Mouse (Mus musculus) heart, adult 8-10 months (tissue): ENCODE results near the gene Ercc1. TPM values are rescaled to one million over a fixed set of nuclear protein-coding genes. Genes with fewer than 3 reads are reported as not detected.

Source experiments
- microRNA-seq: library from miRNA; unstranded; fragments of <30 nt; microRNA quantifications from one replicate; pipeline ENCODE4 v1.2.0, GENCODE M21; 2022
- total RNA-seq, 4 experiments: library from RNA; stranded (reverse); gene quantifications; 2 replicates each; pipeline ENCODE4 v1.2.4; 2022

Ercc1 gene
- total RNA-seq, 4 experiments from 2014 or later = 39.8 to 46.9 (median 44.4) TPM

Small RNAs within 50 kb of the gene (microRNA-seq; reads per million reads assigned to microRNA genes)
- not detected for gene Mir343

Other genes starting within 250 kb of the Ercc1 start
- gene Gm4969, start 226.4 kb upstream of the Ercc1 start, total RNA-seq = not detected
- 1 to 10 TPM; 4.2 to 6.0 (median 5.3) TPM for gene Fbxo46, start 224.9 kb upstream of the Ercc1 start, total RNA-seq
- gene Qpctl, start 195.5 kb upstream of the Ercc1 start, total RNA-seq = 1 to 10 TPM; 4.1 to 4.7 (median 4.5) TPM
- gene Snrpd2, start 195.1 kb upstream of the Ercc1 start, total RNA-seq = 10 to 100 TPM; 63.5 to 76.4 (median 68.8) TPM
- under 1 TPM; 0.09 to 0.29 (median 0.26) TPM for gene Gipr, start 178.7 kb upstream of the Ercc1 start, total RNA-seq
- 10 to 100 TPM; 32.0 to 45.7 (median 35.7) TPM for gene Eml2, start 168.4 kb upstream of the Ercc1 start, total RNA-seq
- gene Gpr4, start 132.2 kb upstream of the Ercc1 start, total RNA-seq = 1 to 10 TPM; 3.3 to 8.5 (median 7.4) TPM
- 10 to 100 TPM; 61.4 to 77.3 (median 68.1) TPM for gene Opa3, start 116.4 kb upstream of the Ercc1 start, total RNA-seq
- 10 to 100 TPM; 18.0 to 27.2 (median 24.3) TPM for gene Vasp, start 73.0 kb upstream of the Ercc1 start, total RNA-seq
- not detected for gene Ppm1n, start 64.7 kb upstream of the Ercc1 start, total RNA-seq
- gene Rtn2, start 62.2 kb upstream of the Ercc1 start, total RNA-seq = 100 to 1,000 TPM; 137 to 160 (median 149) TPM
- 1 to 10 TPM; 1.2 to 9.8 (median 5.1) TPM for gene Fosb, start 34.7 kb upstream of the Ercc1 start, total RNA-seq
- 10 to 100 TPM in 1 of 4 experiments, 1 to 10 TPM in 3; 8.8 to 12.7 (median 9.4) TPM for gene Cd3eap, start 14.7 kb downstream of the Ercc1 start, total RNA-seq
- 10 to 100 TPM; 31.6 to 66.7 (median 47.6) TPM for gene Ppp1r13l, start 15.0 kb downstream of the Ercc1 start, total RNA-seq
- gene Ercc2, start 37.2 kb downstream of the Ercc1 start, total RNA-seq = 10 to 100 TPM; 11.2 to 14.5 (median 13.2) TPM
- gene Klc3, start 59.3 kb downstream of the Ercc1 start, total RNA-seq = 1 to 10 TPM in 1 of 4 experiments, under 1 TPM in 2, not detected in 1; 0.60 to 1.2 (median 0.75) TPM
- 1,000 to 10,000 TPM; 3,513 to 3,931 (median 3,544) TPM for gene Ckm, start 60.0 kb downstream of the Ercc1 start, total RNA-seq
- 10 to 100 TPM; 22.8 to 26.4 (median 24.3) TPM for gene Mark4, start 114.0 kb downstream of the Ercc1 start, total RNA-seq
- 1 to 10 TPM in 3 of 4 experiments, under 1 TPM in 1; 0.94 to 1.5 (median 1.1) TPM for gene Exoc3l2, start 118.6 kb downstream of the Ercc1 start, total RNA-seq
- 1 to 10 TPM; 2.2 to 3.1 (median 3.0) TPM for gene Bloc1s3, start 163.6 kb downstream of the Ercc1 start, total RNA-seq
- gene Trappc6a, start 163.6 kb downstream of the Ercc1 start, total RNA-seq = 10 to 100 TPM; 36.3 to 44.7 (median 37.2) TPM
- gene Nkpd1, start 173.1 kb downstream of the Ercc1 start, total RNA-seq = not detected
- 10 to 100 TPM; 61.6 to 72.9 (median 63.8) TPM for gene Ppp1r37, start 218.3 kb downstream of the Ercc1 start, total RNA-seq
- gene Zfp296, start 232.5 kb downstream of the Ercc1 start, total RNA-seq = under 1 TPM; 0.25 to 0.84 (median 0.34) TPM
- gene Gemin7, start 232.8 kb downstream of the Ercc1 start, total RNA-seq = 10 to 100 TPM; 44.9 to 65.4 (median 52.1) TPM